Mouse (Mus musculus): Measurements from ENCODE around the gene Olfr544. TPM values are rescaled to one million over a fixed set of nuclear protein-coding genes. Genes with fewer than 3 reads are reported as not detected.
"Not testable (repeated sequence)": the region's sequence is repeated elsewhere in the genome, so short reads cannot be mapped to it uniquely, and the experiment has no call there.

The Olfr544 gene
- polyA plus RNA-seq, 1 experiment, result 0.01 TPM

DNA sequence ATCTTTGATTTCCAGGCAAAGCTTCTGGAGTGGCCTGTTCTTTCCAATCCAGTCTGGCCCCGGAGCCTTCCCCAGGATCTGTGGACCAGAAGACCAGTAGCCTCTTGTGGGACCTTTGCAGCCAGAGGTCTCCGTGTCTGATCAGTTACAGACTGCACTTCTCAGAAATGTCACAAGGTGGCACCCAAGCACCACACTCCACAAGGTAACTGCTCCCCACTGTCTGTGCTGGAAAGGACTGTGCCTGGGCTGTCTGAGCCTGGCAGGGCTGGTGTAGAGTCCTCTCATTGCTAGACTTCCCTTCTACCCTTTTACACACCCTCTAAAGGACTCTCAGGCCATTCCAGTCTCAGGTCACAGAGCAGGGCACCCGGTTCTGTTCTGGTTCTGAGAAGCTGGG lies 18.7 kb upstream of the Olfr544 start:
- H3K36me3 ChIP-seq (ENCODE audit: control insufficient read depth, insufficient read depth), result no peaks in the 10 kb centered on the region
- no peaks in the 10 kb centered on the region for H3K79me3 ChIP-seq (ENCODE audit: low read depth)
- TF ChIP-seq FOSL1 (IDR thresholded peaks at IDR 0.05; ENCODE audit: insufficient read depth, low read length, poor library complexity, severe bottlenecking) (no peak), CTCF (IDR thresholded peaks at IDR 0.05; ENCODE audit: control insufficient read depth, insufficient read depth, insufficient read length) (peak; percentile 75)
- H3K4me3 ChIP-seq (ENCODE audit: insufficient read depth, poor library complexity, severe bottlenecking), result no peak overlapping the region
- no peaks in the 10 kb centered on the region for H3K27me3 ChIP-seq (ENCODE audit: control insufficient read depth, insufficient read depth, insufficient read length)
- no peaks in the 10 kb centered on the region for H3K79me2 ChIP-seq (ENCODE audit: control insufficient read depth, insufficient read depth)
- no peak overlapping the region for H3ac ChIP-seq (ENCODE audit: control insufficient read depth, insufficient read length, low read depth)

DNA sequence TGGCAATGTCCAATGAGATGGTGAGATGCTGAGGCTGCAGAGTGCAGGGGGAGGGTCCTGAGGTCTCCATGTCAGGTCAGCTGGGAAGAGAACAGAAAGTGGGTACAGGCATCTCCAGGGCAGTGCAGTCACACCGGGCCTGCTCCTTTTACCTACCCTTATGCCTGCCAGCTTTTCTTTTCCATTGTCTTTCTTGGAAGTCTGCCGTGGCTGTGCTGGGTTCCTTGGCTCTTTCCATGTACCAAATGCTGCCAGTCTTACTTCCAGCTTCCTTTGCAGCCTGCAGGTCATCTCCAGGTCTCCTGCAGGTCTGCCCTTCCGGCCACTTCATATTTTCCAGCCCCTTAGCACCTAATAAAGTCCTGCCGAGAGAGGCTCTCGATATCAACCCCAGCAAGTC lies 13.9 kb upstream of the Olfr544 start:
- no peaks in the 10 kb centered on the region for H3K36me3 ChIP-seq (ENCODE audit: control insufficient read depth, insufficient read depth)
- no peak for TF ChIP-seq MYOG (IDR thresholded peaks at IDR 0.05; ENCODE audit: control insufficient read depth, extremely low read depth, insufficient read length)
- no peak overlapping the region for H3ac ChIP-seq (ENCODE audit: control insufficient read depth, insufficient read length, low read depth)
- H3K79me2 ChIP-seq (ENCODE audit: control insufficient read depth, insufficient read depth), result no peaks in the 10 kb centered on the region
- no peaks in the 10 kb centered on the region for H3K79me3 ChIP-seq (ENCODE audit: low read depth)
- no peak overlapping the region for H3K4me3 ChIP-seq (ENCODE audit: insufficient read depth, poor library complexity, severe bottlenecking)
- H3K27me3 ChIP-seq (ENCODE audit: control insufficient read depth, insufficient read depth, insufficient read length), result no peaks in the 10 kb centered on the region

DNA sequence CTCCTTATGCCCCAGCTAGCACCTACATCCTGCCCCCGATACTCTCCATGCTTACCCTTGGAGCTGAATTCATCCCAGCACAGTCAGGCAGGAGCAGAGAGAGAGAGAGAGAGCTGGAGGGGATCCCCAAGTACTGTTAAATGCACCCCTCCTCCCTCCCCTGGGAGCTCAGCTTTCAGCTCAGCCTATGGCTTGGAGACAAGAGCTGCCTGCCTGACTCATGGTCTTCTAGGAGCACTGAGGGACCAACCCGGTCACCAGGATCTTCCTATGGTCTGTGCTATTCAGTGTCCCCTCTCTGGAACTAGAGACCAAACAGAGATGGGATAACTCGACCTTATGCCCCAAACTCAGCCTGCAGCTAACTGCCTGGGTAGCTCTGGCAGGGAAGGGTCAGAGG lies 11.4 kb upstream of the Olfr544 start, which contains the start of gene Olfr545:
Olfr545 (minus strand) TSS at position 101 of the 400 bp plus-strand sequence.
- Histone ChIP-seq H3K79me3 (ENCODE audit: low read depth) (no peaks in the 10 kb centered on the region), H3K4me3 (ENCODE audit: insufficient read depth, poor library complexity, severe bottlenecking) (no peak within 1 kb of the TSS), H3ac (ENCODE audit: control insufficient read depth, insufficient read length, low read depth) (no peak within 1 kb of the TSS), H3K27me3 (ENCODE audit: control insufficient read depth, insufficient read depth, insufficient read length) (no peaks in the 10 kb centered on the region), H3K79me2 (ENCODE audit: control insufficient read depth, insufficient read depth) (no peaks in the 10 kb centered on the region), H3K36me3 (ENCODE audit: control insufficient read depth, insufficient read depth) (no peaks in the 10 kb centered on the region)
- TF ChIP-seq FOSL1 (IDR thresholded peaks at IDR 0.05; ENCODE audit: insufficient read depth, low read length, poor library complexity, severe bottlenecking), result no peak
- TF ChIP-seq CEBPB (IDR thresholded peaks at IDR 0.05; ENCODE audit: low read depth), result no peak
- no peak for TF ChIP-seq MAX (IDR thresholded peaks at IDR 0.05)
- TF ChIP-seq CTCF (IDR thresholded peaks at IDR 0.05; ENCODE audit: control insufficient read depth, insufficient read depth, insufficient read length), result no peak

DNA sequence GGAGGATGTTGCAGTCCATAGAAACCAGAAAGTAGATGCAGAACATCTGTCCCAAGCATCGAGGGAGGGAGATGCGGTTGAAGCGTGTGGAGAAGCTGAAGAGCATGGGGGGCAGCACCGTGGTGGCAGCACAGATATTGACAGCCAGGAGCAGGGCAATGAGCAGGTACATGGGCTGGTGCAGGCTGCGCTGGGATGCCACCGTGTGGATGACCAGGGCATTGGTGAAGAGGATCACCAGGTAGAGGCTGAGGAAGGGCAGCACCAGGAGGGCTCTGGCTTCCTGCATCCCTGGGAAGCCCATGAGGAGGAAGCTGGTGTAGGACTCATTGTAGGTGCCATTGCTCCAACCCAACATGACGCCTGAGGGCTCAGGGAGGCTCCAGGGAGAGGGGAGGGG lies 6.3 kb upstream of the Olfr544 start:
- not testable (repeated sequence) for H3K79me3 ChIP-seq (ENCODE audit: low read depth); H3K27me3 ChIP-seq (ENCODE audit: control insufficient read depth, insufficient read depth, insufficient read length); H3K36me3 ChIP-seq (ENCODE audit: control insufficient read depth, insufficient read depth); H3K79me2 ChIP-seq (ENCODE audit: control insufficient read depth, insufficient read depth); H3K4me3 ChIP-seq (ENCODE audit: insufficient read depth, poor library complexity, severe bottlenecking); H3ac ChIP-seq (ENCODE audit: control insufficient read depth, insufficient read length, low read depth)

DNA sequence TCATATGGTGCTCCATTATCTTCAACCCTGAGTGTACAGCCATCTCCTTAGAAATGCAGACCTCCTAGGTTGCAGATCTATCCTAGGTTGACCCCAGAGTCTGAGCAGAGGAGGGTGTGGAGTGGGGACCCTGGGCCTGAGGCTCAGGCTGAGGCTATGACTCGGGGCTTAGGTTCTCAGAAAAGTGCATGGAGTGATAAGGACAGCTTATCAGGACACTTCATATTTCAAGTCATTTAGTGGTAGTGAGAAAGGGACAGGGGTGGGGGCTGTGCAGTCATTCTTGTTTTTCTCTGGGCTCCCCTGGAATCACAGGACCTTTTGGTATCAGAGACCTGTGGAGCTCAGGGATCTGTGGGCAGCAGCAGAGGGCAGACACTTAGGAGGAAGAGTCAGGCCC lies 2.0 kb downstream of the Olfr544 start:
- H3K4me3 ChIP-seq (ENCODE audit: insufficient read depth, poor library complexity, severe bottlenecking), result no peak overlapping the region
- no peaks in the 10 kb centered on the region for H3K79me2 ChIP-seq (ENCODE audit: control insufficient read depth, insufficient read depth)
- TF ChIP-seq MYOD1 (IDR thresholded peaks at IDR 0.05; ENCODE audit: control insufficient read depth, insufficient read length, low read depth) (no peak), CTCF (IDR thresholded peaks at IDR 0.05; ENCODE audit: control insufficient read depth, insufficient read depth, insufficient read length) (no peak), CEBPB (IDR thresholded peaks at IDR 0.05; ENCODE audit: low read depth) (no peak), MAX (IDR thresholded peaks at IDR 0.05) (no peak), FOSL1 (IDR thresholded peaks at IDR 0.05; ENCODE audit: insufficient read depth, low read length, poor library complexity, severe bottlenecking) (no peak), USF1 (IDR thresholded peaks at IDR 0.05; ENCODE audit: low read depth) (no peak), MYOG (IDR thresholded peaks at IDR 0.05; ENCODE audit: control insufficient read depth, extremely low read depth, insufficient read length) (no peak)
- no peaks in the 10 kb centered on the region for H3K27me3 ChIP-seq (ENCODE audit: control insufficient read depth, insufficient read depth, insufficient read length)
- no peaks in the 10 kb centered on the region for H3K79me3 ChIP-seq (ENCODE audit: low read depth)
- H3K36me3 ChIP-seq (ENCODE audit: control insufficient read depth, insufficient read depth), result no peaks in the 10 kb centered on the region
- H3ac ChIP-seq (ENCODE audit: control insufficient read depth, insufficient read length, low read depth), result no peak overlapping the region

DNA sequence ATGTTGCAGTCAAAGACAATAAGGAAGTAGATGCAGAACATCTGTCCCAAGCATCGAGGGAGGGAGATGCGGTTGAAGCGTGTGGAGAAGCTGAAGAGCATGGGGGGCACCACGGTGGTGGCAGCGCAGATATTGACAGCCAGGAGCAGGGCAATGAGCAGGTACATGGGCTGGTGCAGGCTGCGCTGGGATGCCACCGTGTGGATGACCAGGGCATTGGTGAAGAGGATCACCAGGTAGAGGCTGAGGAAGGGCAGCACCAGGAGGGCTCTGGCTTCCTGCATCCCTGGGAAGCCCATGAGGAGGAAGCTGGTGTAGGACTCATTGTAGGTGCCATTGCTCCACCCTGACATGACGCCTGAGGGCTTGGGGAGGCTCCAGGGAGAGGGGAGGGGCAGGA lies 3.3 kb downstream of the Olfr544 start:
- H3K79me3 ChIP-seq (ENCODE audit: low read depth); H3K79me2 ChIP-seq (ENCODE audit: control insufficient read depth, insufficient read depth); H3ac ChIP-seq (ENCODE audit: control insufficient read depth, insufficient read length, low read depth); H3K36me3 ChIP-seq (ENCODE audit: control insufficient read depth, insufficient read depth); H3K4me3 ChIP-seq (ENCODE audit: insufficient read depth, poor library complexity, severe bottlenecking); H3K27me3 ChIP-seq (ENCODE audit: control insufficient read depth, insufficient read depth, insufficient read length): not testable (repeated sequence)

DNA sequence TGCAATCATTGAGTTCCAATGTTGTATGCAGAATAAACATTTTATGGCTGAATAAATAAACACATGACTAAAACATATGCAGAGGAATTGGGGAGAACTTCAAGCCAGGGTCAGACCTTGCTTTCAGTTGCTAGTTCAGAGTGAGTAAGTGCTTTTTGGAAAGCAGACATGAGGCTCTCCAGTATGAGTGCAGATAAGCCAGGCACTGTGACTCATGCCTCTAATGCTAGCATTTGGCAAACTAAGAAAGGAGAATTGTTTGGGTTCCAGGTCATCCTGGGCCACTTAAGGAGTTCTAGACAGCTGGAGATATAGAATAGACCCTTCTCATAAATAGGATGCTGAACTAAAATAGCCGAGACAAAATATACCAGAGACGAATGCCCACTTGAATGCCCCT lies 4.4 kb downstream of the Olfr544 start:
- no peaks in the 10 kb centered on the region for H3K27me3 ChIP-seq (ENCODE audit: control insufficient read depth, insufficient read depth, insufficient read length)
- no peaks in the 10 kb centered on the region for H3K36me3 ChIP-seq (ENCODE audit: control insufficient read depth, insufficient read depth)
- no peaks in the 10 kb centered on the region for H3K79me3 ChIP-seq (ENCODE audit: low read depth)
- H3K79me2 ChIP-seq (ENCODE audit: control insufficient read depth, insufficient read depth), result no peaks in the 10 kb centered on the region
- no peak overlapping the region for H3K4me3 ChIP-seq (ENCODE audit: insufficient read depth, poor library complexity, severe bottlenecking)
- TF ChIP-seq CTCF (IDR thresholded peaks at IDR 0.05; ENCODE audit: control insufficient read depth, insufficient read depth, insufficient read length) (no peak), USF1 (IDR thresholded peaks at IDR 0.05; ENCODE audit: low read depth) (no peak), MYOD1 (IDR thresholded peaks at IDR 0.05; ENCODE audit: control insufficient read depth, insufficient read length, low read depth) (no peak), CEBPB (IDR thresholded peaks at IDR 0.05; ENCODE audit: low read depth) (no peak), MAX (IDR thresholded peaks at IDR 0.05) (no peak), MYOG (IDR thresholded peaks at IDR 0.05; ENCODE audit: control insufficient read depth, extremely low read depth, insufficient read length) (no peak), FOSL1 (IDR thresholded peaks at IDR 0.05; ENCODE audit: insufficient read depth, low read length, poor library complexity, severe bottlenecking) (no peak)
- no peak overlapping the region for H3ac ChIP-seq (ENCODE audit: control insufficient read depth, insufficient read length, low read depth)
